Mouse (Mus musculus): ENCODE data around the gene Tspan18. TPM values are rescaled to one million over a fixed set of nuclear protein-coding genes. Genes with fewer than 3 reads are reported as not detected.

Gene Tspan18
- polyA plus RNA-seq, 1 experiment from 2014 or later = 34.5 TPM

DNA sequence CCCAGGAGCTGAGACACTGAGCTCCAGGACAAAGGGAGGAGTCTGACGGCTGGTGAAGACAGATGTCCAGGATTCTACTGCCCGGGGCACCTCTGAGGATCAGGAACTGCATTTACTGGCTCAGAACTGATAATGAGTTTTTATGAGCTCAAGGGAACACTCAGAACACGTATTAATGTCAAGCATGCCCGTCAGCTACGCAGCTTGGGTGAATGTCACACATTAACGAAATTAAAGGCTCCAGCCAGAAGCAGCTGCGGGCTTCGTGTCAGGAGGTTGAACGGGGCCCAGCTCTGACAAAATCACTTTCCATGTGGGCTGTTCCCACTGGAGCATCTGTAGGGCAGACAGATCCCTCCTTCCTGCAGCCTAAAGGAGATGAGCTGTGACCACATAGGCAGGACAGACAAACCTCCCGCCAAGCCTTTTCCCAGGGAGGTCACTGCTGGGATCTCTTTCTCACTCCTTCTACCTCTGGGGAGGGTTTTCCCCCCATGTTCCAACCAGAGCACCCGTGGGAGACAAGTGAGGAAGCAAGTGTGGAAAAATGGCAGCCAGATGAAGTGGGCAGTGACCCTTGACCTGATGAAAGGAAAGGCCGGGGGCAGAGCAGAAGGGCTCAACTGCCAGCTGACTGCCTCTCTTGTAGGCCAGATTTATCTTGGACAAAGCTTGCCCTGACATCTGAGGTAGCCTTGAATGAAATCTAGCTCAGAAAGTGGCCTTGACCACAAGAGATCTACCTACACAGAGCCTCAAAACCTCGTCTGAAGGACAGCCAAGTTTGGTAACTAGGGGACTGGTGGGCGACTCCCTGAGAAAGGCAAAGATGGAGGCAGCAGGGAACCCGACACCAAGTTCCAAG, 20.3 kb downstream of the Tspan18 start:
- Histone ChIP-seq H3K4me1 (ENCODE audit: control insufficient read depth, insufficient read depth, low read length) (peaks cover 15% of the 10 kb centered on the region; the same call in 1 of the 2 replicates), H3K27me3 (replicated peaks; ENCODE audit: control insufficient read depth, insufficient read depth, low read length) (no peaks in the 10 kb centered on the region), H3K9me3 (ENCODE audit: control insufficient read depth, low read length) (no peaks in the 10 kb centered on the region), H3K9ac (ENCODE audit: low read depth, low read length) (no peak overlapping the region), H3K4me2 (ENCODE audit: low read depth, low read length) (no peak overlapping the region), H3K27ac (replicated peaks; ENCODE audit: low read depth, low read length) (no peak overlapping the region), H3K4me3 (ENCODE audit: low read depth, low read length) (no peak overlapping the region), H3K36me3 (ENCODE audit: control insufficient read depth, insufficient read depth, low read length) (no peaks in the 10 kb centered on the region)
- no peak; the same call in 1 of the 2 replicates for ATAC-seq (ENCODE audit: low read depth)
- DNase-seq (ENCODE audit: low spot score) = peak; percentile 64
- WGBS = 27% methylated on average over 15 of the region's 15 CpGs

DNA sequence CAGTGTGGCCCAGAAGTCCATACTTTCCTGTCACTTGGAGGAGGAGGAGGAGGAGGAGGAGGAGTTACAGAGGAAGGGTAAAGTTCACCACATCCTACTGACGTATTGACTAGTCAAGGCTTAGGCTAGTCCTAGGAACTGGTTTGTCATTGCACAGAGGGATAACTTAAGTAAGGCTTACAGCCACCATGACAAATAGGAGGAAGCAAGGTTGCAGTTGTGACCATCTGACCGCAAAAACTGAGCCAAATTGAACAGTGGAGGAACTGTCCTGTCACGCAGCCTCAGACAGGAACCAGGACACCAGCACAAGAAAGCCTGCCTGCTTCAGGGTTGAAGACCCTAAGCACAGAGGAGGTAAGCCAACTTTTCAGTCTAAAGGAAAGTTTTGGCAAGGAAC, 21.8 kb downstream of the Tspan18 start:
- Histone ChIP-seq H3K36me3 (ENCODE audit: control insufficient read depth, insufficient read depth, low read length) (no peaks in the 10 kb centered on the region), H3K4me2 (ENCODE audit: low read depth, low read length) (no peak overlapping the region), H3K9ac (ENCODE audit: low read depth, low read length) (no peak overlapping the region), H3K27ac (replicated peaks; ENCODE audit: low read depth, low read length) (no peak overlapping the region), H3K4me1 (ENCODE audit: control insufficient read depth, insufficient read depth, low read length) (peaks cover 12% of the 10 kb centered on the region; the same call in 1 of the 2 replicates), H3K9me3 (ENCODE audit: control insufficient read depth, low read length) (no peaks in the 10 kb centered on the region), H3K27me3 (replicated peaks; ENCODE audit: control insufficient read depth, insufficient read depth, low read length) (no peaks in the 10 kb centered on the region), H3K4me3 (ENCODE audit: low read depth, low read length) (no peak overlapping the region)
- whole genome bisulfite sequencing = 77% methylated on average over 3 of the region's 3 CpGs
- no peak for DNase-seq (ENCODE audit: low spot score)
- ATAC-seq (ENCODE audit: low read depth) = no peak

DNA sequence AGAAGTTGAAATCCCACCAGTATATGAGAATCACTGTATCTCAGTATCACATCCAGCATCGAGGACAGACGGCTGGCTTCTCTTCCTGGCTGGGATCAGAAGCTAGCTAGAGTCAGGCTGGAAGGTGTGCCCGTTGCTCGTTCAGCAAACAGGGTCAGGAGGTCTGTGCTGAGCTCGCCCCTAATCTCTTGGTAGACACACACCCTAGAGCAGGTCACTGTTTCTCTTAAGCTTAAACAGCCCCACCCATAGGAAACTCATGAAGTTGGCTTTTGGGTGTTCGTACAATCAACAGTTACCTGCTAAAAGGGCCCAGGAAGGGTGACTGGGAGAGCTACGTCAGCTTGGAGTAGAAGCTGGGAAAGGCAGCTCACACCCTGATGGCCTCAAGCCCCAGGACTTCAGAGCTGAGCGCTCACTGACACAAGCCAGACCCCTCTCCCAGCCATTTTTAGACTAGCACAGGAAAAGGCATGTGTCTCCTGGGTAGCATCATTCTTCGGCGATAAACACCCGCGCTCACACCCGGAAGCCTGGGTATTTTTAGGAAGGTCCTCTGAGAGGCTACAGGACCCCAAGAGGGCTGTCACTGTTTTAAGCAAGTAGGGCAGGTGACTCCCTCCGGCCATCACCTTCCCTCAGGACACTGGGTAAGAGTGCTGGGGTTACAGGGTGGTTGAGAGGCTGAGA, 24.4 kb downstream of the Tspan18 start:
- H3K4me2 ChIP-seq (ENCODE audit: low read depth, low read length) = no peak overlapping the region
- no peaks in the 10 kb centered on the region for H3K36me3 ChIP-seq (ENCODE audit: control insufficient read depth, insufficient read depth, low read length)
- H3K4me3 ChIP-seq (ENCODE audit: low read depth, low read length) = no peak overlapping the region
- no peaks in the 10 kb centered on the region for H3K27me3 ChIP-seq (replicated peaks; ENCODE audit: control insufficient read depth, insufficient read depth, low read length)
- peaks cover 9% of the 10 kb centered on the region for H3K4me1 ChIP-seq (ENCODE audit: control insufficient read depth, insufficient read depth, low read length)
- ATAC-seq (ENCODE audit: low read depth) (no peak), DNase-seq (ENCODE audit: low spot score) (no peak)
- H3K9me3 ChIP-seq (ENCODE audit: control insufficient read depth, low read length) = no peaks in the 10 kb centered on the region
- H3K27ac ChIP-seq (replicated peaks; ENCODE audit: low read depth, low read length) = no peak overlapping the region
- H3K9ac ChIP-seq (ENCODE audit: low read depth, low read length) = no peak overlapping the region
- WGBS = 78% methylated on average over 14 of the region's 14 CpGs

DNA sequence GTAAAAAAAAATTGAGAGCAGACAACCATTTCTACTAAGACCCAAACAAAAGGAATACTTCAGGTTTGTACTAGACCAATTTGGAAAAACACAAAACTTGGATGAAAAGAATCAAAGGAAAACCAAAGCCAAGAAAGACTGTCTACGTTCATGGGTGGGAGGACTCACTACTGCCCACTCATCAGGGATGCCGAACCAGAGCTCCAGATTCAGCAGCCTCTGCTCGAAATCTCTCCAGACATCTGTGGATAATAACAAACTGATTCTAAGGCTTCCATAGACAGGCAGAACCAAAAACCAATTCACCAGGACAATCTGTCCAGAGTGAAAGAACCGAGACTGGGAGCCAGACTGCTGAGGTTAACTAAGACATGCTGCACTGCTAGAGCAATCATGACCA, 27.4 kb downstream of the Tspan18 start:
- Histone ChIP-seq H3K4me1 (ENCODE audit: control insufficient read depth, insufficient read depth, low read length) (peaks cover 12% of the 10 kb centered on the region), H3K9ac (ENCODE audit: low read depth, low read length) (no peak overlapping the region), H3K4me2 (ENCODE audit: low read depth, low read length) (no peak overlapping the region), H3K9me3 (ENCODE audit: control insufficient read depth, low read length) (no peaks in the 10 kb centered on the region), H3K36me3 (ENCODE audit: control insufficient read depth, insufficient read depth, low read length) (no peaks in the 10 kb centered on the region), H3K27me3 (replicated peaks; ENCODE audit: control insufficient read depth, insufficient read depth, low read length) (no peaks in the 10 kb centered on the region), H3K4me3 (ENCODE audit: low read depth, low read length) (no peak overlapping the region), H3K27ac (replicated peaks; ENCODE audit: low read depth, low read length) (no peak overlapping the region)
- 77% methylated on average over 4 of the region's 4 CpGs for WGBS
- ATAC-seq (ENCODE audit: low read depth) (no peak), DNase-seq (ENCODE audit: low spot score) (no peak)

DNA sequence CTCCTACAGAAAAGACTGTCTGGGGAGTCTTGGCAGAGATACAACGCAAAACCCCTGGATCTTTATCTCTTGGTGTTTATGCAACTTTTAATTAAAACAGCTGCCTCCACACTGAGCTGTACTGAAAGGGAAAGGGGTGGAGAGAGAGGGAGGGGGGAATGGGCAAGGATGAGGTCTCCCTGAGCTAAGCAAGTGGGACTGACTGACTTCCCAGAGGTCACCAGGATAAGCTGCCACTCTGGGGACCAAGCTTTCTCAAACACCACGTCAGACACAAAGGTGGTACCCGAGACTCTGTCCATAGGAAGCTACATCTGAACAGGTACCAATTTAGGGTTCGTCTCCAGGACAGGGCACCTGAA, 30.1 kb downstream of the Tspan18 start:
- Histone ChIP-seq H3K36me3 (ENCODE audit: control insufficient read depth, insufficient read depth, low read length) (no peaks in the 10 kb centered on the region), H3K27me3 (replicated peaks; ENCODE audit: control insufficient read depth, insufficient read depth, low read length) (no peaks in the 10 kb centered on the region), H3K9me3 (ENCODE audit: control insufficient read depth, low read length) (no peaks in the 10 kb centered on the region), H3K4me1 (ENCODE audit: control insufficient read depth, insufficient read depth, low read length) (peaks cover 12% of the 10 kb centered on the region), H3K4me3 (ENCODE audit: low read depth, low read length) (no peak overlapping the region), H3K9ac (ENCODE audit: low read depth, low read length) (no peak overlapping the region), H3K27ac (replicated peaks; ENCODE audit: low read depth, low read length) (peak overlapping the region; percentile 22), H3K4me2 (ENCODE audit: low read depth, low read length) (no peak overlapping the region)
- 45% methylated on average over 4 of the region's 4 CpGs for WGBS
- peak; percentile 73 for ATAC-seq (ENCODE audit: low read depth)
- no peak for DNase-seq (ENCODE audit: low spot score)

DNA sequence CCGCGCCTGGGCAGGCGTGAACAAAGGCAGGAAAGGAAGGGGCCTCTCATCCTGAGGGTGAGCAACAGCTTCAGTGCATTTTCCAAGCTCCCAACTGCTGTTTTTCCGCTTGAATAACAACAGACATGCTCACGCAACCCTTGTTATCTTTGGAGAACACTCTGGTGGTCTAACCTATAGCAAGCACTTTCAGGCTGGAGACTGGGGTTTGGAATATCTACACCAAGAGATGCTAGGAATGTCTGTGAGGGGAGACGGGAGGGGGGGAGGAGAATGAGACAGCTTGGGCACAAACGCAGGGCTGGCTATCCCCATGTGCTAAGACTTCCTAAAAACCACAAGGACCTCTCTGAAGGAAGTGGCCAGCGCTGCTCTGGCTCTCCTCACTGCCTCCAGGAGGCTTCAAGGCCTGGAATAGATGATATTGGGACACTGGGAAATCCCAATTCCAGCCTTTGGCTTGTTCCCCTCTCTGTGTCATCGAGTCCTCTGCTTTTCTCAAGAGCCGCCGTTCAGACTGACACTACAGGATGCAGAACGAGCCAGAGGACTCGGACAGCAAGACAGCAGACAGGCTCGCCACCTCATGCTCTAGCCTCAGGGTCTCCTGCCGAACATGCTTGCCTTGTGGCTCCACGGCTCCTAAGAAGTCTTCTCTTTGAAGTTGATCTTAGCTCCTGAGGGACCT, 30.6 kb downstream of the Tspan18 start:
- DNase-seq (ENCODE audit: low spot score) (peak; percentile 77), ATAC-seq (ENCODE audit: low read depth) (peak; percentile 69)

DNA sequence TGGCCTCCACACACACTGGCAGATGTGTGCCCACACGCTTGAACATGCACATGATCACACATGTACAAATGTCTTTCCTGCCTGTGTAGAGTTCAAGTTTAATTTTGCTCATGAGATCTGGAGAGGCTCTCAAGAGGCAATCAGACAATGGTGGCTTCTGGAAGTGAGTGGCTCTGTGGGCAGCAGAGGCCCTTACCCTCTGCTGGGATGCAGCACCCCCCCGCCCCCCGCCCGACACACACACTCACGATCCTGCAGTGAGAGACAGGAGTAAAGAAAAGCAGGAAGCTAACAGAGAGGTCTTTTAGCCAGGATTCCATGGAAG, 31.1 kb downstream of the Tspan18 start:
- H3K4me1 ChIP-seq (ENCODE audit: control insufficient read depth, insufficient read depth, low read length) = peaks cover 12% of the 10 kb centered on the region
- no peak overlapping the region for H3K4me2 ChIP-seq (ENCODE audit: low read depth, low read length)
- H3K27ac ChIP-seq (replicated peaks; ENCODE audit: low read depth, low read length) = peak overlapping the region; percentile 22; the same call in 1 of the 2 replicates
- ATAC-seq (ENCODE audit: low read depth) = no peak
- no peak overlapping the region for H3K9ac ChIP-seq (ENCODE audit: low read depth, low read length)
- no peaks in the 10 kb centered on the region for H3K9me3 ChIP-seq (ENCODE audit: control insufficient read depth, low read length)
- H3K4me3 ChIP-seq (ENCODE audit: low read depth, low read length) = no peak overlapping the region
- H3K36me3 ChIP-seq (ENCODE audit: control insufficient read depth, insufficient read depth, low read length) = no peaks in the 10 kb centered on the region
- DNase-seq (ENCODE audit: low spot score) = no peak
- H3K27me3 ChIP-seq (replicated peaks; ENCODE audit: control insufficient read depth, insufficient read depth, low read length) = no peaks in the 10 kb centered on the region
- WGBS = 41% methylated on average over 5 of the region's 5 CpGs

More for the DNA sequence above, 30.6 kb downstream of the Tspan18 start:
- H3K4me3 ChIP-seq (ENCODE audit: low read depth, low read length) = no peak overlapping the region
- H3K36me3 ChIP-seq (ENCODE audit: control insufficient read depth, insufficient read depth, low read length) = no peaks in the 10 kb centered on the region
- H3K27me3 ChIP-seq (replicated peaks; ENCODE audit: control insufficient read depth, insufficient read depth, low read length) = no peaks in the 10 kb centered on the region
- no peak overlapping the region for H3K4me2 ChIP-seq (ENCODE audit: low read depth, low read length)
- peaks cover 12% of the 10 kb centered on the region for H3K4me1 ChIP-seq (ENCODE audit: control insufficient read depth, insufficient read depth, low read length)
- H3K9ac ChIP-seq (ENCODE audit: low read depth, low read length) = no peak overlapping the region
- H3K9me3 ChIP-seq (ENCODE audit: control insufficient read depth, low read length) = no peaks in the 10 kb centered on the region
- peak overlapping the region; percentile 22 for H3K27ac ChIP-seq (replicated peaks; ENCODE audit: low read depth, low read length)
- 18% methylated on average over 16 of the region's 16 CpGs for WGBS

DNA sequence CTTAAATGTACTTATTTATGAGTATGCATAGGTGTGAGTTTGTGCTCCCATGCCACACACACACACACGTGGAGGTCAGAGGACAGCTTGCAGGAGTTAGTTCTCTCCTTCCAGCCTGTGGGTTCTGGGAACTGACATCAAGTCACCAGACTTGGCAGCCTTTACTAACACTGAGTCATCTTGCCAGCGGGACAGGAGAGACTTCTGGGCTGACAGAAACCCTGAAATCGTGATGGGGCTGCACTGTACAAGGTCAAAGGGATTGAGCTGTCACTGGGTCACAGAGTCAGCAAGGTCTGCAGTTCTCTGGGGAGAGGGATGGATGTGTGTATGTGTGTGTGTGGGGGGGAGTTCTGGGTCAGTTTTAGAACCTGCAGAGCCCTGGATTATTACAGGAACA, 36.6 kb downstream of the Tspan18 start:
- 0 out of 2 replicates have a peak, but pooled peaks cover 4% of the 10 kb centered on the region for H3K9me3 ChIP-seq (ENCODE audit: control insufficient read depth, low read length)
- H3K9ac ChIP-seq (ENCODE audit: low read depth, low read length) = no peak overlapping the region
- no peak for ATAC-seq (ENCODE audit: low read depth)
- H3K4me2 ChIP-seq (ENCODE audit: low read depth, low read length) = no peak overlapping the region
- no peaks in the 10 kb centered on the region for H3K4me1 ChIP-seq (ENCODE audit: control insufficient read depth, insufficient read depth, low read length)
- 63% methylated on average over 3 of the region's 3 CpGs for WGBS
- no peak overlapping the region for H3K4me3 ChIP-seq (ENCODE audit: low read depth, low read length)
- DNase-seq (ENCODE audit: low spot score) = no peak
- H3K27me3 ChIP-seq (replicated peaks; ENCODE audit: control insufficient read depth, insufficient read depth, low read length) = no peaks in the 10 kb centered on the region
- no peak overlapping the region for H3K27ac ChIP-seq (replicated peaks; ENCODE audit: low read depth, low read length)
- no peaks in the 10 kb centered on the region for H3K36me3 ChIP-seq (ENCODE audit: control insufficient read depth, insufficient read depth, low read length)

Measured in embryonic facial prominence, embryonic 14.5 days (tissue).